Mouse (Mus musculus): Measurements from ENCODE around the gene Kcna3.

DNA sequence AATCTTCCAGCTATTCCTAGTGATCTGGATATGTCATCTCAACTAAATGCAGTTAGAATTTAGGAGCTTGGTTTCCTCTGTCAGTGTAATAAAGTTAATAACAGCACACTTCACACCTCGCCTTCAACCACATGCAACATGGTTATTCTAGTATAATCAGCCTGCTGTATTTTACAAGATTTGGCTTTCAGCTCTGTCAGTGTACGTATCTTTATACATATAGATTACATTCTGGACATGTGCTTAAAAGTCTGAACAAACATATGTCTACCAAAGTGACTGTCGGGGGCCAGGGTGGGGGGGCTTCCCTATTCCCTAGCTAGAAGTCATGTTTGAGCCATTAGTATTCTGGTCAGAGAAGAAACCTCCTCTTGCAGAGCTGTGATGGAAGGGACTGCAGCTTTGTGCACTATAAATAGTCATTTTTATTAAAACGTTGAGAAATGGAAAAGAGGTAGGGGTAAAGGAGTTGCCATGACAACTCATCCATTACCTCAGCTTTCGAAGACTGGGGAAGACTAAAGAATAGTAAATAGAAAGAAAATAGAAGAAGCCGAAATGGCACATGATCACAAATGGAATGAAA, 29.6 kb downstream of the Kcna3 start:
- no peak for TF ChIP-seq CTCF (IDR thresholded peaks at IDR 0.05; ENCODE audit: low read depth, low read length)
- TF ChIP-seq GATA1 (IDR thresholded peaks at IDR 0.05; ENCODE audit: borderline replicate concordance, low read length): no peak
- TF ChIP-seq GATA2 (IDR thresholded peaks at IDR 0.05; ENCODE audit: borderline replicate concordance, low read depth, low read length): no peak
- no peak for TF ChIP-seq TAL1 (conservative IDR thresholded peaks at IDR 0.05; ENCODE audit: low read depth, low read length)
- no peak for TF ChIP-seq POLR2AphosphoS5 (IDR thresholded peaks at IDR 0.05; ENCODE audit: insufficient replicate concordance, low read depth, low read length)

All from G1E (cell line).